Mouse (Mus musculus) retina, adult 2 months (tissue): ENCODE measurements around the gene Bloc1s4.
A peak's percentile ranks its signal among the peaks of the same experiment; 100 is the strongest.
"Not testable (repeated sequence)": the region's sequence is repeated elsewhere in the genome, so short reads cannot be mapped to it uniquely, and the experiment has no call there.

Experiments
- DNase-seq: peaks from one replicate; pipeline ENCODE4 v3.0.0-alpha.2; 2012; ENCODE audit warnings: low read depth, low spot score

The Bloc1s4 gene

GRCm38 (mm10) chr5:36748536-36749061, at the start of gene Bloc1s4:
Bloc1s4 (minus strand) TSS chr5:36748650.
- peak; percentile 89 for DNase-seq

GRCm38 (mm10) chr5:36797291-36797690, 48.8 kb upstream of the Bloc1s4 start:
- DNase-seq = no peak

- peak; percentile 88 for DNase-seq
These were observed 48.0 kb upstream of the Bloc1s4 start, which contains the start of gene Mrfap1 for GRCm38 (mm10) chr5:36796296-36797014. Mrfap1 (minus strand) TSS chr5:36796772.

- not testable (repeated sequence) for DNase-seq
These were observed 47.3 kb upstream of the Bloc1s4 start for GRCm38 (mm10) chr5:36795647-36796295.

- DNase-seq = no peak
These were observed 43.4 kb upstream of the Bloc1s4 start for GRCm38 (mm10) chr5:36791861-36792260.

GRCm38 (mm10) chr5:36786052-36786451, 37.6 kb upstream of the Bloc1s4 start:
- DNase-seq = no peak

- DNase-seq = no peak
These were observed 31.1 kb upstream of the Bloc1s4 start for GRCm38 (mm10) chr5:36779512-36779911.

GRCm38 (mm10) chr5:36778901-36779300, 30.5 kb upstream of the Bloc1s4 start:
- no peak for DNase-seq

- DNase-seq = no peak
These were observed 28.7 kb upstream of the Bloc1s4 start for GRCm38 (mm10) chr5:36777186-36777585.

GRCm38 (mm10) chr5:36776021-36776575, 27.6 kb upstream of the Bloc1s4 start:
- no peak for DNase-seq

GRCm38 (mm10) chr5:36775317-36775716, 26.9 kb upstream of the Bloc1s4 start:
- no peak for DNase-seq

GRCm38 (mm10) chr5:36772586-36772985, 24.1 kb upstream of the Bloc1s4 start:
- DNase-seq = no peak

GRCm38 (mm10) chr5:36769603-36770002, 21.2 kb upstream of the Bloc1s4 start:
- no peak for DNase-seq

- no peak for DNase-seq
These were observed 18.7 kb upstream of the Bloc1s4 start for GRCm38 (mm10) chr5:36766958-36767703.

GRCm38 (mm10) chr5:36759848-36760247, 11.4 kb upstream of the Bloc1s4 start:
- no peak for DNase-seq

GRCm38 (mm10) chr5:36757033-36757432, 8.6 kb upstream of the Bloc1s4 start:
- DNase-seq = no peak

GRCm38 (mm10) chr5:36750119-36751078, 1.9 kb upstream of the Bloc1s4 start:
- DNase-seq = no peak

GRCm38 (mm10) chr5:36747794-36748535, 485 bp downstream of the Bloc1s4 start:
- no peak for DNase-seq

GRCm38 (mm10) chr5:36747071-36747470, 1.4 kb downstream of the Bloc1s4 start:
- no peak for DNase-seq
